Mouse (Mus musculus) kidney, adult 2 months (tissue): ENCODE results near the gene Ttll5. TPM values are rescaled to one million over a fixed set of nuclear protein-coding genes. Genes with fewer than 3 reads are reported as not detected.

ENCODE experiments used
- DNase-seq: peaks from one replicate; pipeline ENCODE4 v3.0.0; 2021
- H3K27ac ChIP-seq: fragments of 200-500 bp; 2 replicates; pipeline ENCODE4 v1.5.1; 2012; ENCODE audit warnings: low read depth, low read length, control low read depth, inconsistent platforms; ENCODE audit not compliant: insufficient read depth
- H3K27me3 ChIP-seq: fragments of 200-500 bp; replicated peaks from 2 replicates; pipeline ENCODE4 v1.6.1; 2012; ENCODE audit warnings: mild to moderate bottlenecking, moderate library complexity, low read length, inconsistent platforms; ENCODE audit not compliant: control insufficient read depth, insufficient read depth
- H3K36me3 ChIP-seq: fragments of 200-500 bp; 2 replicates; pipeline ENCODE4 v1.6.1; 2012; ENCODE audit warnings: mild to moderate bottlenecking, moderate library complexity, low read length, inconsistent platforms; ENCODE audit not compliant: control insufficient read depth, insufficient read depth
- H3K4me1 ChIP-seq: fragments of 200-500 bp; 2 replicates; pipeline ENCODE4 v1.6.1; 2011; ENCODE audit warnings: low read length; ENCODE audit not compliant: control insufficient read depth, insufficient read depth
- H3K4me3 ChIP-seq: fragments of 200-500 bp; 2 replicates; pipeline ENCODE4 v1.5.1; 2011; ENCODE audit warnings: mild to moderate bottlenecking, low read depth, low read length, control low read depth; ENCODE audit not compliant: insufficient read depth
- CTCF ChIP-seq: fragments of 200-500 bp; conservative IDR thresholded peaks from 2 replicates; pipeline ENCODE4 v1.5.1; 2011; ENCODE audit warnings: low read depth, mild to moderate bottlenecking, control low read depth, low read length, moderate library complexity, mixed read lengths; ENCODE audit not compliant: insufficient read depth, insufficient read length
- POLR2A ChIP-seq: fragments of 200-500 bp; IDR thresholded peaks from one replicate; pipeline ENCODE4 v1.6.1; 2011; ENCODE audit warnings: low read depth, low read length, control low read depth
- WGBS: fragments of 180-500 bp; shearing (Covaris S2); methylation state at CpG from one replicate; pipeline ENCODE4 v1.1.7; 2018; 5-methylcytosine and 5-hydroxymethylcytosine counted together
- polyA plus RNA-seq: library from polyadenylated mRNA; depleted of rRNA; stranded (reverse); fragments of >200 nt; gene quantifications from 2 replicates; pipeline ENCODE4 v1.2.3, GENCODE M21; 2012

Ttll5 gene
- polyA plus RNA-seq, 1 experiment, result 12.9 TPM

DNA sequence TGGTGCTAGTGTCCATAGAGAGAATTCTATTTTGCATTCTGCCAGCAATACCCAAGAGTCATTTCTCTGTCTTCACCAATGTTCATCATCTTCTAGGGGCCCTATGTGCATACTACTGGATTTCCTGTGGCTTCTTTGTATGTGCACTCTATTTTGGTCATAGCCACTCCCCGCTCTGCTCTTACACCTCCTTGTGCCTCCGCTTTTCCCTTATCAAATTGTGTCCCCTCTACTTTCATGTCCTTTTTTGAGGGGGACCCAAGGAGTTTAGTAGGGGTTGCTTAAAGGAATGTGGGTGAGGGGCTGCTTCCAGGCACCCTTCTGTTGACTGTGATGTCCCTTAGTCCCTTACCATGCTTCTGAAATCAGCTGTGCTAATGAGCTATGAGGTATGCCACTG is 222.3 kb downstream of the Ttll5 start:
- Histone ChIP-seq H3K27me3 (no peaks in the 10 kb centered on the region), H3K4me1 (no peaks in the 10 kb centered on the region), H3K27ac (no peak overlapping the region), H3K4me3 (no peak overlapping the region), H3K36me3 (no peaks in the 10 kb centered on the region)
- no peak for TF ChIP-seq POLR2A
- no peak for TF ChIP-seq CTCF
- 100% methylated on average over 2 of the region's 2 CpGs for WGBS
- no peak for DNase-seq

- WGBS, result 82% methylated on average over 8 of the region's 8 CpGs
- Histone ChIP-seq H3K4me3 (no peak overlapping the region), H3K36me3 (no peaks in the 10 kb centered on the region), H3K27me3 (no peaks in the 10 kb centered on the region), H3K27ac (no peak overlapping the region), H3K4me1 (no peaks in the 10 kb centered on the region)
- no peak for DNase-seq
- no peak for TF ChIP-seq CTCF
- TF ChIP-seq POLR2A, result no peak
Observed at GRCm38 (mm10) chr12:86047376-86047775, 222.9 kb downstream of the Ttll5 start.

DNA sequence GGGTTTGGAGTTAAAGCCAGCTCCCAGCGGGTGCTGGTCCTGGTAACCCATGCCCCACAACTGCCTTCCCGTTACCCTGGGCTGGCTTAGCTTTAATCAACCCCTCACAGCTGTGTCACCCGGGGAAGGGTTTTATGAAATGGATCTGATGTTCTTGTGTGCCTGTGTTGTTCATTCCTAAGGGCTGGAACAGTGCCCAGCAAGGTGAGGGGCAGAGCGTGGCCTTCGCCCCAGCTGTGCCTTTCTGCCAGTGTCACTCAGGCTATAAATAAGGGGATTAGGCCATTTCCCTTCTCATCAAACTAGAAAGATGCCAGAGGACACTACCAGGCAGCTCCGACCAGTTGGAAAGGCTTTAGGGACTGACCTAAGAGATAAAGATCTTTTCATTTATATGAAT is 225.4 kb downstream of the Ttll5 start:
- Histone ChIP-seq H3K27ac (no peak overlapping the region), H3K4me3 (no peak overlapping the region), H3K27me3 (no peaks in the 10 kb centered on the region), H3K4me1 (no peaks in the 10 kb centered on the region), H3K36me3 (no peaks in the 10 kb centered on the region)
- 72% methylated on average over 6 of the region's 6 CpGs for WGBS
- TF ChIP-seq CTCF, result no peak
- no peak for TF ChIP-seq POLR2A
- no peak for DNase-seq

- TF ChIP-seq POLR2A, result no peak
- no peak for TF ChIP-seq CTCF
- no peak overlapping the region for H3K27ac ChIP-seq
- WGBS, result 94% methylated on average over 5 of the region's 5 CpGs
- H3K4me3 ChIP-seq, result no peak overlapping the region
- H3K4me1 ChIP-seq, result no peaks in the 10 kb centered on the region
- DNase-seq, result no peak
- no peaks in the 10 kb centered on the region for H3K27me3 ChIP-seq
- H3K36me3 ChIP-seq, result no peaks in the 10 kb centered on the region
Observed at GRCm38 (mm10) chr12:86051477-86051876, 227.0 kb downstream of the Ttll5 start.

- 97% methylated on average over 2 of the region's 2 CpGs for WGBS
- Histone ChIP-seq H3K4me1 (no peaks in the 10 kb centered on the region), H3K27ac (no peak overlapping the region), H3K27me3 (no peaks in the 10 kb centered on the region), H3K4me3 (no peak overlapping the region), H3K36me3 (no peaks in the 10 kb centered on the region)
- no peak for TF ChIP-seq CTCF
- TF ChIP-seq POLR2A, result no peak
- DNase-seq, result no peak
Observed at GRCm38 (mm10) chr12:86055306-86055705, 230.8 kb downstream of the Ttll5 start.

- H3K36me3 ChIP-seq, result no peaks in the 10 kb centered on the region
- no peak overlapping the region for H3K27ac ChIP-seq
- no peaks in the 10 kb centered on the region for H3K27me3 ChIP-seq
- no peaks in the 10 kb centered on the region for H3K4me1 ChIP-seq
- TF ChIP-seq CTCF (no peak), POLR2A (no peak)
- DNase-seq, result no peak
- 87% methylated on average over 8 of the region's 8 CpGs for WGBS
- H3K4me3 ChIP-seq, result no peak overlapping the region
Observed at GRCm38 (mm10) chr12:86056976-86057375, 232.5 kb downstream of the Ttll5 start.

DNA sequence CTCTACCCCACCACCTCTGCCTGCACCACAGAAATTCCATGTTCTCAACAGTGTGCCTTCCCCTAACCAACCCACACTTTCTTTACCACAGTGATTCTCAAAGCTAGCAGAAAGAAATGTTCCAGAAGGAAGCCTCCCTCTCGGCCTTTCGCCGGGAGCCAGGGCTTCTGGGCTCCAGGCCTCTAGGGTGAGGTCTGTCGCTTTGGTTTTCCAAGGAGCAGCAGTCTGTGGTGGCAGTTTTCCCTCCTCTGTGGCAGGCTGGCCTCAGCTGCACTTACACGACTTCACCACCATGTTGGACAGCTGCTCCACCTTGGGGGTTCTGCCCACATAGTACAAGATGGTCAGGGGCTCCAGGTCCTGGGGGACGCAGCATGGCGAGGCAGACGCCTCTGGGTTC is 233.1 kb downstream of the Ttll5 start:
- H3K4me3 ChIP-seq, result no peak overlapping the region
- no peak for DNase-seq
- H3K27me3 ChIP-seq, result no peaks in the 10 kb centered on the region
- H3K4me1 ChIP-seq, result no peaks in the 10 kb centered on the region
- no peaks in the 10 kb centered on the region for H3K36me3 ChIP-seq
- no peak overlapping the region for H3K27ac ChIP-seq
- 90% methylated on average over 8 of the region's 8 CpGs for WGBS
- TF ChIP-seq POLR2A, result no peak
- no peak for TF ChIP-seq CTCF

- TF ChIP-seq POLR2A, result no peak
- TF ChIP-seq CTCF, result no peak
- Histone ChIP-seq H3K4me1 (no peaks in the 10 kb centered on the region), H3K27ac (no peak overlapping the region), H3K27me3 (no peaks in the 10 kb centered on the region), H3K36me3 (no peaks in the 10 kb centered on the region), H3K4me3 (no peak overlapping the region)
- no peak for DNase-seq
- WGBS, result 70% methylated on average over 6 of the region's 6 CpGs
Observed at GRCm38 (mm10) chr12:86059341-86059740, 234.9 kb downstream of the Ttll5 start.

GRCm38 (mm10) chr12:86064796-86065195 is 240.3 kb downstream of the Ttll5 start:
- H3K36me3 ChIP-seq, result no peaks in the 10 kb centered on the region
- no peak for DNase-seq
- no peak overlapping the region for H3K27ac ChIP-seq
- no peak overlapping the region for H3K4me3 ChIP-seq
- H3K4me1 ChIP-seq, result no peaks in the 10 kb centered on the region
- TF ChIP-seq POLR2A (no peak), CTCF (no peak)
- H3K27me3 ChIP-seq, result no peaks in the 10 kb centered on the region
